Mouse (Mus musculus) adrenal gland, adult 10 weeks (tissue): ENCODE measurements around the gene Rabep2. TPM values are rescaled to one million over a fixed set of nuclear protein-coding genes. Genes with fewer than 3 reads are reported as not detected.

Source experiments
- polyA plus RNA-seq: library from polyadenylated mRNA; stranded (reverse); fragments of 350-450 nt; fragmentation: Illumina TruSeq; extraction: RNeasy Lipid Tissue Mini Kit (QIAGEN cat#74804); gene quantifications from one replicate; pipeline ENCODE4 v1.2.3, GENCODE M21; 2014; ENCODE audit warnings: low read depth, low replicate concordance

The Rabep2 gene
- 0.47 TPM for polyA plus RNA-seq

GRCm38 (mm10) chr7:126428631-126429502 is at the start of gene Rabep2:
Gene Rabep2 (plus strand): TSS chr7:126428759.

DNA sequence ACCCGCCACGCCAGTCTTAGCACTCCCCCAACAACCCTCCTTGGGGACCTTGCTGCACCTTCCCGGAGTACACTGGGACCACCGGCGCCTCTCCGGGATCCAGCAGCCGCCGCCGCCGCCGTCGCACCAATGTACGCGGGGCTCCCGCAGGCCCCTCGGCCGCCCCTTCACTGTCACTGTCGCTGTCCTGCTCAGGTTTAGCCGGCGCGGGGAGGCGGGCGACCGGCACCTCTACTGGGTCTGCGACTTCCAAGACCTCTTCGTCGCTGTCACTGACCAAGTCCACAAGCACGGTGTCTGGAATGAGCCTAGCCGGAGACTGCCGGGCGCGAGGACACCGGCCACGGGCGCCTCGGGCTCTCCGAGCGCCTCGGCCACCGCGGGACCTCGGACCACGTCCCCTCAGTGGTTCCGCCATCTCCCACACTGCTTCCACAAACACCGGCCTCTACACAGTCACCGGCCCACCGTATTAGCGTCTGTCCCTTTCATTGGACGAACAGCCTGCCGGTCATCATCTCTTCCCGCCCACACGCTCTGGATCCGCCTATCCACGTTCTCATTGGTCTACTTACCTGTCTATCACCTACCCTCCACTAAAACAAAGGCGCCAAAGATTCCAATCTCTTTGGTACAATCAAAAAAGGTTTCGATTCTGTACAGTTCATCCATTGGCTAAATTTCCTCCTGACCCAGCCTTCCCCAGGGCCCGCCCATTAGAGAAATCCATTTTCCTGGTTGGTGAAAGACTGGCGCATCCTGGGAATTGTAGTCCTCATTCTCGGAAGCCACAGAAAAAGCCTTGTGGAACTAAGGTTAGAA is 32.0 kb upstream of the Rabep2 start, which contains the start of gene Nfatc2ip:
Gene Nfatc2ip, minus strand, starts transcription at position 440 of the 822 bp plus-strand sequence.

DNA sequence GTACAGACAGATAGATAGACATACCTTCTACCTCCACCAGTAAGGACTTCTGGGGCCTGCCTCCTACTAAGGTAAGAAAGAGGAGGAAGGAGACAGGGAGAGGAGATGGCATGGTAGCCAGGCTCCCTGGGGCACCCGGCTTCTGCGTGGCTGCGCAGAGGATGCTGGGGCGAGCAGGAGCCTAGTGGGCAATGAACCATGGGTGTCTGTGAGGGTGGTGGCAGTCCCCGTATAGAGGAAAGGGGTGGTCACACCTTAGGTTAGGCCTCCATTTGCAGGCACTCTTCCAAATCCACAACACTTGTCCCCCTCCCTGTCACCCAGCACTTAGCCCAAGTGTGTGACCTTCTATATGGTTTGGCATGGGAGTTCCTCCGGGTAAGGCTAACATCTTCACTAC is 13.8 kb upstream of the Rabep2 start, which contains the start of gene Cd19:
Gene Cd19, minus strand, starts transcription at position 165 of the 400 bp plus-strand sequence.

GRCm38 (mm10) chr7:126463004-126463403 is 34.4 kb downstream of the Rabep2 start, which contains the start of gene Atp2a1:
Gene Atp2a1 (minus strand): TSS chr7:126463108.

DNA sequence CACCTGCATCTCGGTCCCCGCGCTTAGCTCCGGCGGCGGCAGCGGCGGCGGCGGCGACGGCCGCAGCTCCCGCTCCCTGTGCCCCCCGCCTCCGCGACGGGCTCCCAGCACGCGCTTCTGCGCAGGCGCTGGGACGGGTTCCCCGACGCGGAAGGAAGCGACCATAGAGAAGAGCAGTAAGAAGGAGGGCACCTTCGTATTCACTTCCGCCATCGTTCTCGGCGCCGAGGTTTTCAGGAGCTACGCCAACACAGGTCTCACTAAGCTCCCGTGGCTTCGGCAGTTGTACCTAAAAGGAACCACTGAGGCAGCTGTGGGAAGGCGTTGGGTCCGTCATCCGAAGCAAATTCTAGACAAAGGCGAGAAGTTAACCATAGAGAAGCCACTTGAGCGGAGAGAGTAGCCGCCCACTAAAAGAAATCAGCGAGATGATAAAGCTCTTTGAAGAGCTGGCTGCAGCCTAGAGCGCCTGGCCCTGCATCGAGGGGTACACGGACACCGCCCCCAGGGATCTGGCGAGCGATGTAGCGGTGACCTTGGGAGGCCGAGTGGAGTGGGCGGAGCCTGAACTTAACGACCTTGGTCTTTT is 46.5 kb downstream of the Rabep2 start, which contains the start of gene Sh2b1:
Gene Sh2b1, minus strand, starts transcription at position 432 of the 589 bp plus-strand sequence.

GRCm38 (mm10) chr7:126487052-126487483 is 58.5 kb downstream of the Rabep2 start, which contains the start of gene Tufm:
Gene Tufm (plus strand): TSS chr7:126487361.

Other genes with a start within 250 kb of the Rabep2 start
- gene Xpo6, start 228.3 kb upstream of the Rabep2 start, polyA plus RNA-seq, result 72.1 TPM
- 25.2 TPM for gene Sbk1, start 156.1 kb upstream of the Rabep2 start, polyA plus RNA-seq
- not detected for gene Lat, start 59.2 kb upstream of the Rabep2 start, polyA plus RNA-seq
- 2.4 TPM for gene Spns1, start 51.3 kb upstream of the Rabep2 start, polyA plus RNA-seq
- 7.6 TPM for gene Nfatc2ip, start 32.0 kb upstream of the Rabep2 start, polyA plus RNA-seq
- gene Cd19, start 13.9 kb upstream of the Rabep2 start, polyA plus RNA-seq, result not detected
- gene Atp2a1, start 34.3 kb downstream of the Rabep2 start, polyA plus RNA-seq, result 5.9 TPM
- gene Sh2b1, start 46.7 kb downstream of the Rabep2 start, polyA plus RNA-seq, result 1.3 TPM
- 8.8 TPM for gene Tufm, start 58.6 kb downstream of the Rabep2 start, polyA plus RNA-seq
- 23.1 TPM for gene Atxn2l, start 74.7 kb downstream of the Rabep2 start, polyA plus RNA-seq
- gene Eif3c, start 137.7 kb downstream of the Rabep2 start, polyA plus RNA-seq, result 249 TPM
- 0.47 TPM for gene Apobr, start 156.2 kb downstream of the Rabep2 start, polyA plus RNA-seq
- 2.4 TPM for gene Cln3, start 157.1 kb downstream of the Rabep2 start, polyA plus RNA-seq
- not detected for gene Il27, start 166.2 kb downstream of the Rabep2 start, polyA plus RNA-seq
- gene Nupr1, start 202.1 kb downstream of the Rabep2 start, polyA plus RNA-seq, result 4.6 TPM
- 1.6 TPM for gene Sgf29, start 220.6 kb downstream of the Rabep2 start, polyA plus RNA-seq
- gene Sult1a1, start 247.7 kb downstream of the Rabep2 start, polyA plus RNA-seq, result 105 TPM